ENCODE assay signal across 8 mouse cellular contexts in genomic region chr2:36102559-36102946, GRCm38 (mm10). TPM values are rescaled to one million over a fixed set of nuclear protein-coding genes. Genes with fewer than 3 reads are reported as not detected.
DNase-seq lines count a peak whose midpoint lies in the region; ATAC-seq and TF ChIP-seq lines count a peak whose summit lies in the region.

No protein-coding gene starts in this region.

- TF ChIP-seq EP300 in heart, postnatal 0 days (IDR thresholded peaks at IDR 0.05; ENCODE audit: low read depth) = no peak

- H3K36me3 ChIP-seq in heart, postnatal 0 days (replicated peaks; ENCODE audit: control insufficient read depth, insufficient read depth, low read length) = no peaks in the 10 kb centered on the region
- no peaks in the 10 kb centered on the region for H3K36me3 ChIP-seq in liver, embryonic 12.5 days

- H3K9me3 ChIP-seq in heart, postnatal 0 days (replicated peaks; ENCODE audit: control insufficient read depth, low read length) = no peaks in the 10 kb centered on the region
- H3K9me3 ChIP-seq in liver, embryonic 12.5 days (replicated peaks) = no peaks in the 10 kb centered on the region

- peak; percentile 34 for DNase-seq in CD4-positive, CD25-positive, alpha-beta regulatory T cell, adult 2 months (ENCODE audit: low read depth, low spot score)
- peak; percentile 61 for DNase-seq in R1 (ENCODE audit: low read depth, low spot score)
- no peak for DNase-seq in heart, postnatal 0 days (ENCODE audit: low spot score)
- DNase-seq in retina, postnatal 1 day = peak; percentile 50
- no peak for DNase-seq in spleen, postnatal 10 days (ENCODE audit: low spot score in 2 of 2)
- no peak for DNase-seq in layer of hippocampus, adult 9-10 months (ENCODE audit: low spot score)
- DNase-seq in cerebellum, adult 9-11 months = no peak

- peak overlapping the region; percentile 51 for H3K4me3 ChIP-seq in heart, postnatal 0 days (ENCODE audit: low read depth, low read length)
- no peak overlapping the region; the same call in 1 of the 2 replicates for H3K4me3 ChIP-seq in liver, embryonic 12.5 days

- H3K27ac ChIP-seq in heart, postnatal 0 days (ENCODE audit: low read depth) = no peak overlapping the region
- no peak overlapping the region for H3K27ac ChIP-seq in liver, embryonic 12.5 days

- 6% methylated on average over 21 of the region's 21 CpGs for WGBS in heart, postnatal 0 days
- 4% methylated on average over 21 of the region's 21 CpGs for WGBS in liver, embryonic 12.5 days (ENCODE audit: insufficient replicate concordance)

- H3K9ac ChIP-seq in heart, postnatal 0 days (replicated peaks; ENCODE audit: low read depth, low read length) = no peak overlapping the region
- H3K9ac ChIP-seq in liver, embryonic 12.5 days = no peak overlapping the region

- H3K4me2 ChIP-seq in heart, postnatal 0 days (ENCODE audit: low read depth, low read length) = peak overlapping the region; percentile 81
- peak overlapping the region; percentile 64; the same call in 1 of the 2 replicates for H3K4me2 ChIP-seq in liver, embryonic 12.5 days

- peaks cover 96% of the 10 kb centered on the region for H3K27me3 ChIP-seq in heart, postnatal 0 days (ENCODE audit: control insufficient read depth, insufficient read depth, low read length)
- peaks cover 100% of the 10 kb centered on the region for H3K27me3 ChIP-seq in liver, embryonic 12.5 days (replicated peaks)

- peaks cover 26% of the 10 kb centered on the region for H3K4me1 ChIP-seq in heart, postnatal 0 days (ENCODE audit: control insufficient read depth, insufficient read depth)
- H3K4me1 ChIP-seq in liver, embryonic 12.5 days = peaks cover 26% of the 10 kb centered on the region; the same call in 1 of the 2 replicates

- TF ChIP-seq CTCF in heart, postnatal 0 days (IDR thresholded peaks at IDR 0.05; ENCODE audit: low read depth) = no peak

- ATAC-seq in heart, postnatal 0 days (ENCODE audit: insufficient read depth, low read depth) = no peak
- no peak for ATAC-seq in liver, embryonic 12.5 days

RNA-seq across cellular contexts. Expression of gene Lhx6, which starts 2.7 kb away (rescaled TPM):
- total RNA-seq in heart, postnatal 0 days (2014; rRNA removed; ENCODE audit: low replicate concordance) = 3.8 and 9.2 TPM in 2 replicates
- polyA plus RNA-seq in heart, postnatal 0 days (2015; fragmentation: Nextera tagmentation; extraction: Ambion mirVana) = 1.6 and 1.8 TPM in 2 replicates
- polyA plus RNA-seq in liver, embryonic 12.5 days (2016; fragmentation: Nextera tagmentation; extraction: Ambion mirVana) = 0.29 and 0.39 TPM in 2 replicates

RNA-seq across cellular contexts. Expression of gene Mrrf, which starts 33.6 kb away (rescaled TPM):
- 22.5 and 38.5 TPM in 2 replicates for total RNA-seq in heart, postnatal 0 days (2014; rRNA removed; ENCODE audit: low replicate concordance)
- polyA plus RNA-seq in heart, postnatal 0 days (2015; fragmentation: Nextera tagmentation; extraction: Ambion mirVana) = 29.7 and 37.0 TPM in 2 replicates
- 24.9 and 25.7 TPM in 2 replicates for polyA plus RNA-seq in liver, embryonic 12.5 days (2016; fragmentation: Nextera tagmentation; extraction: Ambion mirVana)

RNA-seq across cellular contexts. Expression of gene Rbm18, which starts 34.0 kb away (rescaled TPM):
- total RNA-seq in heart, postnatal 0 days (2014; rRNA removed; ENCODE audit: low replicate concordance) = 54.6 and 60.5 TPM in 2 replicates
- polyA plus RNA-seq in heart, postnatal 0 days (2015; fragmentation: Nextera tagmentation; extraction: Ambion mirVana) = 53.4 and 54.2 TPM in 2 replicates
- polyA plus RNA-seq in liver, embryonic 12.5 days (2016; fragmentation: Nextera tagmentation; extraction: Ambion mirVana) = 28.2 and 29.9 TPM in 2 replicates

RNA-seq across cellular contexts. Expression of gene Morn5, which starts 53.3 kb away (rescaled TPM):
- not detected in 2 replicates for total RNA-seq in heart, postnatal 0 days (2014; rRNA removed; ENCODE audit: low replicate concordance)
- polyA plus RNA-seq in heart, postnatal 0 days (2015; fragmentation: Nextera tagmentation; extraction: Ambion mirVana) = 0.56 TPM in 1 of 2 replicates, not detected in the other
- 0.18 TPM in 1 of 2 replicates, not detected in the other for polyA plus RNA-seq in liver, embryonic 12.5 days (2016; fragmentation: Nextera tagmentation; extraction: Ambion mirVana)

RNA-seq across cellular contexts. Expression of gene Ndufa8, which starts 53.3 kb away (rescaled TPM):
- 207 and 252 TPM in 2 replicates for total RNA-seq in heart, postnatal 0 days (2014; rRNA removed; ENCODE audit: low replicate concordance)
- 915 and 927 TPM in 2 replicates for polyA plus RNA-seq in heart, postnatal 0 days (2015; fragmentation: Nextera tagmentation; extraction: Ambion mirVana)
- polyA plus RNA-seq in liver, embryonic 12.5 days (2016; fragmentation: Nextera tagmentation; extraction: Ambion mirVana) = 155 and 162 TPM in 2 replicates

Comparison
In these comparisons a context has a peak if more than half of its experiments do, and no peak if none do; other contexts are left out.
1. DNase-seq: peak in CD4-positive, CD25-positive, alpha-beta regulatory T cell, adult 2 months (single experiment), R1 (single experiment) and retina, postnatal 1 day (single experiment); none in heart, postnatal 0 days (single experiment), spleen, postnatal 10 days (0 of 2), layer of hippocampus, adult 9-10 months (single experiment) and cerebellum, adult 9-11 months (single experiment).